Mouse (Mus musculus) erythroblast, embryonic 14.5 days (primary cell): ENCODE results near the gene Crb1.

Experiments
- GATA1 ChIP-seq: IDR thresholded peaks from 2 replicates; pipeline ENCODE4 v1.6.1; 2012; ENCODE audit warnings: low read length, inconsistent platforms, mixed read lengths
- TAL1 ChIP-seq: IDR thresholded peaks from 3 replicates; pipeline ENCODE4 v1.6.1; 2012; ENCODE audit warnings: low read length, inconsistent platforms, mixed read lengths

DNA sequence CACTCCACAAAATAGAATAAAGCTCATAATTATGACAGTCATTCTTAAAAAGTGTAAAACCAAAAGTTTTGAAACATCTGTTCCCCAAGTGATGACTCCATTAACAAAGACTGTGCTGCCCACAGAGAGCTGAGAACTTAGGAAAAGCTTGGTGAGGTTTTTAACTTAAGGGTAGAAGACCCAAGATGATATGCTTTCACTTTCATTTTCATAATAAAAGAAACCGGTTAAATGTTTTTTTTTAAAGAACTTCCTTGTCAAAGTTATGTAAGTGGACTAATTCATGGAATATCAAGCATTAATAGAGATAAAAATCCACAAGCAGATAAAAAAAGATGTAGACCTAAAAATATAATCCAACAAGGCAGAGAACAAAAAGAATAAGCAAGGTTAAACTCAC lies 113.7 kb downstream of the Crb1 start:
- TF ChIP-seq GATA1 = no peak
- TF ChIP-seq TAL1 = no peak
